Mouse (Mus musculus) lung, adult 2 months (tissue): ENCODE data around the gene Wdr1.

Experiments
- CTCF ChIP-seq: fragments of 200-500 bp; IDR thresholded peaks from 2 replicates; pipeline ENCODE4 v1.5.1; 2011; ENCODE audit warnings: mild to moderate bottlenecking, low read length, control low read depth; ENCODE audit not compliant: insufficient read depth
- POLR2A ChIP-seq: fragments of 200-500 bp; IDR thresholded peaks from 2 replicates; pipeline ENCODE4 v1.6.1; 2011; ENCODE audit warnings: low read depth, mild to moderate bottlenecking, control low read depth, low read length, borderline replicate concordance; ENCODE audit errors: extremely low read depth

GRCm38 (mm10) chr5:38522977-38523376 lies 40.0 kb downstream of the Wdr1 start:
- no peak for TF ChIP-seq CTCF
- no peak for TF ChIP-seq POLR2A
